Mouse (Mus musculus) NIH3T3 (cell line): Measurements from ENCODE around the gene Rad51b.

ENCODE experiments used
- DNase-seq: peaks from one replicate; pipeline ENCODE4 v3.0.0-alpha.2; 2012; ENCODE audit warnings: low read depth

The Rad51b gene

GRCm38 (mm10) chr12:79762570-79763275 is 465.6 kb downstream of the Rad51b start:
- DNase-seq: no peak

- no peak for DNase-seq
These were observed 469.0 kb downstream of the Rad51b start for GRCm38 (mm10) chr12:79766116-79766515.

- no peak for DNase-seq
These were observed 471.8 kb downstream of the Rad51b start for GRCm38 (mm10) chr12:79768741-79769322.

GRCm38 (mm10) chr12:79769763-79770162 is 472.7 kb downstream of the Rad51b start:
- DNase-seq: no peak

GRCm38 (mm10) chr12:79771194-79771593 is 474.1 kb downstream of the Rad51b start:
- no peak for DNase-seq

- DNase-seq: peak; percentile 52
These were observed 474.7 kb downstream of the Rad51b start for GRCm38 (mm10) chr12:79771741-79772140.

- no peak for DNase-seq
These were observed 476.2 kb downstream of the Rad51b start for GRCm38 (mm10) chr12:79773246-79773645.

- no peak for DNase-seq
These were observed 477.5 kb downstream of the Rad51b start for GRCm38 (mm10) chr12:79774571-79774970.

- no peak for DNase-seq
These were observed 479.7 kb downstream of the Rad51b start for GRCm38 (mm10) chr12:79776828-79777227.

GRCm38 (mm10) chr12:79780745-79781144 is 483.7 kb downstream of the Rad51b start:
- peak; percentile 37 for DNase-seq

GRCm38 (mm10) chr12:79781788-79782187 is 484.7 kb downstream of the Rad51b start:
- no peak for DNase-seq

- DNase-seq: no peak
These were observed 485.5 kb downstream of the Rad51b start for GRCm38 (mm10) chr12:79782444-79783117.

- DNase-seq: peak; percentile 36
These were observed 487.1 kb downstream of the Rad51b start for GRCm38 (mm10) chr12:79784159-79784558.

- no peak for DNase-seq
These were observed 488.6 kb downstream of the Rad51b start for GRCm38 (mm10) chr12:79785691-79786090.

- DNase-seq: no peak
These were observed 490.5 kb downstream of the Rad51b start for GRCm38 (mm10) chr12:79787538-79787937.

GRCm38 (mm10) chr12:79788340-79788739 is 491.3 kb downstream of the Rad51b start:
- DNase-seq: no peak

- peak; percentile 65 for DNase-seq
These were observed 492.4 kb downstream of the Rad51b start for GRCm38 (mm10) chr12:79789481-79789880.

GRCm38 (mm10) chr12:79793382-79793781 is 496.3 kb downstream of the Rad51b start:
- peak; percentile 67 for DNase-seq

GRCm38 (mm10) chr12:79794802-79795201 is 497.7 kb downstream of the Rad51b start:
- no peak for DNase-seq

- DNase-seq: no peak
These were observed 499.2 kb downstream of the Rad51b start for GRCm38 (mm10) chr12:79796260-79796659.

- no peak for DNase-seq
These were observed 500.0 kb downstream of the Rad51b start for GRCm38 (mm10) chr12:79796823-79797821.

- no peak for DNase-seq
These were observed 501.4 kb downstream of the Rad51b start for GRCm38 (mm10) chr12:79798488-79798887.
